Mouse (Mus musculus) heart, adult 10 weeks (tissue): ENCODE measurements around the gene Tstd2. TPM values are rescaled to one million over a fixed set of nuclear protein-coding genes. Genes with fewer than 3 reads are reported as not detected.

Source experiments
- polyA plus RNA-seq: library from polyadenylated mRNA; stranded (reverse); fragments of 350-450 nt; fragmentation: Illumina TruSeq; extraction: RNeasy Lipid Tissue Mini Kit (QIAGEN cat#74804); gene quantifications from one replicate; pipeline ENCODE4 v1.2.3, GENCODE M21; 2014; ENCODE audit warnings: low read depth, low replicate concordance

Gene Tstd2
- 12.4 TPM for polyA plus RNA-seq

DNA sequence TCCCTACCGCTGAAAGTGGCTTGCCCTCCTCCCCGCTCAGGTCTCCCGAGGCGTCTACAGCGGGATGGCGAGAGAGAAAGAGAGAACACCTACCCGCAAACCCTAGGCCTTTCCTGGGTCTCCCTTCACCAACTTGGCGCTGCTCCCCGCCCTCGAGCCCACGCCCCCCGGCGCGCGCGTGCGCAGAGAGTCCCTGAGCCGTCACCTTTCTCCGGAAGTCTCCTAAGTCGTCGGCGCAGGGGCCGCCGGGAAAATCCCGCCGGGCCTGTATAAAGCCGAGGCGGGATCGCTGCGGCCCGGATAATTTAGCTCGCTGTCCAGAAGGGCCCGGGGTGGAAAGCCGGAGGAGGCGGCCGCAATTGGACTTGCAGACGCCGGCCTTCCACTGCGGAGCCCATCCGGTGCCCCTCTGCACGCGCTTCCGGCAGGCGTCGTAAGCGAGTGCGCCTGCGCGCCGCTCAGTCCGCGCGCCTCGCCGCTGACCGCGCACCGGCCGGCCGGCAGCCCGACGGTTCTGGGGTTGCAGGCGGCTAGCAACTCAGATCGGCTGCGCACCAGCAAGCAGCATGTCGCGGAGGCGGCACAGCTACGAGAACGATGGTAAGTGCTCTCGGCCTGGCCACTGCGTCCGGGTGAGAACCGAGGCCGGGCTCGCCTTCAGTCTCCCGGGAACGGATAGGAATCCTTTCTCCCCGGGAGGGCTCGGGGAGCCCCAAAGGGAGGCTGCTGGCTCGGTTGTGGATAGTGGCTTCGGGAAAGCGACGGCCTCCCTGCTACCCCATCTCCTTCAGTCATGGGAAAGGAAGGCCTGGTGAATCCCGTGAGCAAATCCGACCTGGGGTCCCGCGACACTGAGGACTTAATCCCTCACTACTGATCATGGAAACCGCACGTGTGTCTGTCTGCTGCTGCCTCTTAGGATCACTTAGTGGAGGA is at the start of gene Tstd2, which contains the start of gene Ncbp1:
Gene Tstd2, minus strand, starts transcription at position 408 of the 936 bp plus-strand sequence.
Gene Ncbp1, plus strand, starts transcription at position 327 of the 936 bp plus-strand sequence.

Other genes starting within 250 kb of the Tstd2 start
- not detected for gene Ccdc180, start 248.4 kb downstream of the Tstd2 start, polyA plus RNA-seq
- 16.5 TPM for gene Tdrd7, start 173.4 kb downstream of the Tstd2 start, polyA plus RNA-seq
- 324 TPM for gene Tmod1, start 99.8 kb downstream of the Tstd2 start, polyA plus RNA-seq
- 23.9 TPM for gene Ncbp1, start 81 bp downstream of the Tstd2 start, polyA plus RNA-seq
- gene Xpa, start 57.6 kb upstream of the Tstd2 start, polyA plus RNA-seq, result 10.4 TPM
- gene Foxe1, start 204.9 kb upstream of the Tstd2 start, polyA plus RNA-seq, result not detected